Mouse (Mus musculus) right cerebral cortex, postnatal 14 days (tissue): Measurements from ENCODE around the gene Dock8.

ENCODE experiments used
- DNase-seq: peaks from one replicate; pipeline ENCODE4 v3.0.0; 2022

Gene Dock8

DNA sequence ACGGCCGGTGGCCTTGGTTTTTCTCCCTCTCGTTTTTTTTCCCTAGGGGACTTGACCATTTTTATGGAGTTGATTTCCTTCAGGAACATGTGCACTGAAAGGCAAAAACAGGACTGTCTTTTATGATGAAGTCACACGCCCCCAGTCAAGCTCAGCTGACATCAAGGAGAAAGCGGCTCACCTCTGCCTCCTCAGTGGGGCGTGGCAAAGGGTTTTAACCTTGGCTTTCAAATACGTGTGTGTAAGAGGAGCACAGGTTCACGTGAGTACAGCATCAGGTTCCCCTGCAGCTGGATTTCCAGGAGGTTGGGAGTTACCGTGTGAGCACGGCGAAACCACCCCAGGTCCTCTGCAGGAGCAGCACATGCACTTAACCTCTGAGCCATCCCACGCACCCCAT is 203.7 kb downstream of the Dock8 start:
- DNase-seq = no peak

DNA sequence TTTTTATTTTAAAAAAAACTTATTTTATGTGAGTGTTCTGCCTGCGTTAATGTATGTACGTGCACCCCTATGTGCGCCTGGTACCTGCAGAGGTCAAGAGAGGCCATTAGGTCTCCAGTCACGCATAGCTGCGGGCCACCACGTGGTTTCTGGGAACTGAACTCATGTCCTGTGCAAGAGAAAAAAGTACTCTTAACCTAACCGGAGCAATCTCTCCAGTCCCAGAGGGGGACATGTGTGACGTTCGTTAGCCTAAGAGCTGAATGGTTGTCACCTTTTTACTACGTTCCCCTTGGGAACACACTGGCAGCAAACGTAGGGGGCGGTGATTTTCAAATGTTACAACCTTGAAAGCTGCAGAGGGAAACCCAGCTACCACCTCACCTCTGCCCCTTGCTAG is 207.6 kb downstream of the Dock8 start:
- DNase-seq = no peak

DNA sequence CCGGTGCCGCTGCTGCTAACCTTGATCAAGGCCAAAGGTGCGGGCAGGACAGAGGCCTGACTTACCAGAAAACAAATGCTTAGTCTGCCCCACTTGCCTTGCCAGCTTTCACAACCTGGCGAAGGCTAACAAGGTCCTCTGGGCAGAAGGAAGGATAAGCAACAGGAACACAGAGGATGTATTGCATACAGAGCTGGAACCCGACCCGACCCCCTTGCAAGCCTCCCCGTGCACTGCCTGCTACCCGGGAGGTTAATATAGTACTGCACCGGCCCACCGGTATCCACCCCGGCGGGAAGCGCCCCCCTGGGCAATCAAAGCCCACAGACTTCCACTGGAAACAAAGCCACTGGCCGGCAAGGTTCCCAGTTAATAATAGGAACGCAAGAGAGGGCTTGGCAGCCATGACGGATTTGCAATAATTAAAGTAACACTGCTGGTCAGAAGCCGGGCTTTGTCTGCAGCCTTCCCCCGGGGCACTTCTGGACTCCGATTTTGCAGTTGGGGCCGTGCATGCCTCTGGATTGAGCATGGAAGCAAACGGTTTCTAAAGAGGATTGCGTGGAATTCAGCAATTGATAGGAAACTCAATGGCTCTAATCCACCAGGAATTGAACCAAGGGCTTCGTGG is 208.5 kb downstream of the Dock8 start:
- no peak for DNase-seq

DNA sequence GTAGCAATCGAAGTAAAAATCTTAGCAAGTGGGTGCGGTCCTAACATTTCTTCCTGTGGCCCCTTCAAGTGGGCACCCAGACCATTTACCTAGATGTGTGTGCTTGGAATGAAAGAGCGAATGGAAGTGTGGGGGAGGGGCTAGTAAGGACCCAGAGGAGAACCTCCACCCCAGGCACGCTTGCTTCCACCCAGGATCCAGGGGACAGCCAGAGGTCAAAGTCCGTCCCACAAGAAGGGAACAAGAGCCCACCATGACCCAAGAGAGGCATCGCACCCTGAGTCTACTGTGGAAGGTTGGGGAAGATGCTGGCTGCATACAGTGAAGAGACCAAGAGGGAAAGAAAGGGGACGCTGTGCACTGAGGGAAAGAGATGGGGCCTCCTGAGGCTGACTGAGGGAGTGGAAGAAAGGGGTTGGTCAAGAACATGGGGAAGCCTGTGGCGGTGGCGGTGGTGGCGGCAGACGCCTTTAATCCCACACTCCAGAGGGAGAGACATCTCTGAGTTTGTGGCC is 209.3 kb downstream of the Dock8 start:
- DNase-seq = no peak

DNA sequence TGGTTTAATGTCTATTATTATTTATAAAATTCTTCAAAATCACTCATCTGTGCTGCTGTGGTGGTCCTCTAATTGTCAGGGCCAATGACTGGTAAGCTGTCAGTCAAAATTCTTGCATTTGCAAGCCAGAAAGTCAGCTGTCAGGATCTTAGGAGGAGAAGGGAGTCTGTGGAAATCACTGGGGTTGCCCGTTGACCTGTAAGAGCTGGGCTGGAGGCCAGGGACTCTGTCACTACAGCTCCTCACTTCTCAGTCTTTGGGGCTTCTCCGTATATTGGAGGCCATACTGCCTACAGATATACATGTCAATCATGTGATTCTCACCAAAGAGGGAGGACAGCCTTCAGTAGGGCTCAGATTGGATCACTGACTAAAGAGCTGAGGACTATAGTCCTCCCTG is 221.3 kb downstream of the Dock8 start:
- DNase-seq = no peak

DNA sequence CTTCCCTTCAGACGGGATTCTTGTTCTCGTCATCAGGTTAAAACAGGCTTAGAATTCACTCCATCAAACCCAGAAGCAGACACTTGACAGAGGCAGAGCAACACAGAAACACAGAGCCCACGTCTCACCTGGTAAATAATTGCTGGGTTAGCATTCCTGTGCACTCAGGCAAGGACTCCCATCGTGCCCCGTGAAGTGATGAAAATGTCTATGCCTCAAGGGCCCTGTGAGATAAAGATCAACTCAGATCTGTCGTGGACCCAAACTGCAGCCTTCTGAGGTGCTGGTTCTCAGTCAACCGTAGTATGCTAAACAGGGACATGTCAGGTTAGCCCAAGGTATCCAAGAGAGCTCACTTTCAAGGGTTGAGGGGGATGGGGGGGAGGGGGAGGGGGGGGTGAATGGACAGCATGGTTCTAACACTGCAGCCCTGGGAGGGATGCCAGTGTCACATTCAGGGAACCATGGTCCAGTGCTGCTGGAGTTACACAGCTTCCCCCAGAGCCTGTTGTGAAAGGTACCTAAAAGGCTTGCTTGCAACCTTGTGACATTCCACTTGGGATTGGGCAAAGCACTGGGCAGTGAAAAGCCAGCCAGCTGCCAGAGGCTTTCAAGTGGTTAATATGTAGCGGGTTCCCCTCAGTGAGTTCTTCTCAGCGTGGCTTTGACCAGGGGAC is 222.8 kb downstream of the Dock8 start:
- no peak for DNase-seq

DNA sequence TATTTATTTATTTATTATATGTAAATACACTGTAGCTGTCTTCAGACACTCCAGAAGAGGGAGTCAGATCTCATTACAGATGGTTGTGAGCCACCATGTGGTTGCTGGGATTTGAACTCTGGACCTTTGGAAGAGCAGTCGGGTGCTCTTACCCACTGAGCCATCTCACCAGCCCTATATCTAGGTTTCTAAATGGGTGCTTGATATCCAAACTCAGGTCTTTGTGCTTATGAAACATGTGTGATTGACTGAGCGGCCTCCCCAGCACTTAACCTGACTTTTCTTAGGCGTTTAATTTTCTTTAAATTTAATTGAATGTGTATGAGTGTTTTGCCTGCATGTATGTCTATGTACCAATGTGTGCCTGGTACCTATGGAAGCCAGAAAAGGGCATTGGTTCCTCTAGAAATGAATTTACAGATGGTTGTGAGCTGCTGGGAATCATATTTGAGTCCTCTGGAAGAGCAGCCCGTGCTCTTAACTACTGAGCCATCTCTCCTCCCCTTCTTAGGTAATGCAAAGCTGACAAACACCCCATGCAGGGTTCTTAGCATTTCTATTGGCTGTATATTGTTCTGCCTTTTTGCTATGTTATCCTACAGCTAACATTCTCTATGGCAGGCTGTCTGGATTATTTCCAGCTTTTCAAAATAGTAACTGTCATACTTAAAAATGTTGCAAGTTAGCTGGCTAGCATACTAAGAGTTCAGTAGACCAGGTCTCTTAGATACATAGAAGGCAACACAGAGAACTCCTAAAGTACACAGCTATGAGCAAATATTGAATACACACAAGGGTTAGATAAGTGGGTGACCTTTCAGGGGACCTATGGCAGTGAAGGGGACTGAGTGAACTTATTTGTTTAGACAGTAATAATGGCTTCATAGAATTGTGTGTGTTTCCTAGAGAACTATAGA is 231.0 kb downstream of the Dock8 start:
- DNase-seq = no peak

DNA sequence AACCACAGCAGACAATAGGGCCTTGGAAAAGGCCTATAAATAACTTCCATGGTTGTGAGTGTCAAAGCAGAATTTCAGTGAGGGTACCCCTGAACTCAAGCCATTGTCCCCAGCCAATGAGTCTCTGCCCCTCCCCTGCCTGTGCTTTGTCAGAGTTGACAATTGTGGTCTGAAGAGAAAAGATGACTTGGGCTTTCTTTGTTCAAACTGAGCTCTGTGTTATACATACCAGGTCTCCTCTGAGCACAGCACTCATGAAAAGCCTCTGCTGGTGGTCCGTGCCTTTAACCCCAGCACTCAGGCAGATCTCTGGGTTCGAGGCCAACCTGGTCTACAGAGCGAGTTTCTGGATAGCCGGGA is 231.6 kb downstream of the Dock8 start:
- no peak for DNase-seq

DNA sequence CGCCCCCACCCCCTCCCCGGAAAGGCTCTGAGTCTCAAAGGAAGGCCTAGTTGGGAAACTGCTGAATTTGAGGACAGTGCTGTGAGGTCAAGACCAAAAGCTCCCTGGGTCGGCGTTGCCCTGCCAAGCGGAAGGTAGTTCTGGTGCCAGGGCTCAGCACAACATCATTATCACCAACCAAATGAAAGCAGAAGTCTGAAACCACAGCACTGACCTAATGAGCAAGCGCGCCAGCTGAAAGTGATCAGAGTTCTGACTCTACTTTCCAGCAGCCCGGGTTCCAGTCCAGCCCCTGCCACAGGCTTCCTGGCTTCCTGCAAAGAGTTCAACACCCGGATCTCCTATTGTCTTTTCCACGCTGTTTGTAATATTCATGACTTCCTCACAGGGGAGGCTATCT is 232.7 kb downstream of the Dock8 start:
- DNase-seq = no peak

DNA sequence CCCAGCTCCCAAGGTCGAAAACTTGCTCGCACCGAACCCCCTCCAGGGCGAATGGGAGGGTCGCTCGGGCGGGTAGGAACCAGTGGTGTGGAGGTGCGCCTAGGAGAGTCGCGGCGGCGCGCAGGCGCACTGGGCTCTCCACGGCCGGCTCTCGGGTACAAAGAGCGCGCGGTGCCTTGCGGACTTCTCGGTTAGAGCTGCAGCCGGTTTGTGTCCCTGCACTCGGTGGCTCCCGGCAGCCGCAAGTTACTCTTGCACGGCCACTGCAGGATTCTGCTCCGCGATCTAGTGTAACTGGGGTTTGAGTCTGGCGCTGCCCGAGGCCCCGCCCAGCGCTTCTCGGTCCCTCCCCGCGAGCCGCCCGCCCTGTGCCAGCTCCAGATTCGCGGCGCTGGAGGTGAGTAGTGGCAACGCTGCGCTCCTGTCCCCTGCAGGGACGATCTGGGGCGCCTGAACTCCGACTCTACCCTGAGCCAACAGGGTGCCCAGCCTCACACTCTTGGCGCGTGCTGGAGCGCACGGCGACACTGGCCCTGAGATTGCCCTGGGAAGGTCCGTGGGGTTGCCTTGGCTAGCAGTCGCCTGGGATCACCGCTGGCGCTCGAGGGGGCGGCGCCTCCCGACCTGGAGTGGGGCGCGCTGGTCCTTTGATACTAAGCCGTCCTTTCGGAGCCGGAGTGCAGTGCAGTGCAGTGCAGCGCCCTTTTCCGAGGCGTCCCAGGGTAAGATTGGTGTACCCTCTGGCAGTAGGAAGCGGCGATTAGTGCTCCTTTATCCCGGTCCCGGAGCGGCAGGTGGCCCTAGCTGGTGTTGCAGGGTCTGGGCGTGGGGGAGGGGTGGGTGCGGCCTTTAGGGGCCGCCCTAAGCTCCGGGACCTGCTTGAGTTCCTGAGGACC is 237.5 kb downstream of the Dock8 start, which contains the start of gene Kank1:
Gene Kank1, plus strand, starts transcription at position 380 of the 896 bp plus-strand sequence.
- DNase-seq = peak; percentile 37

DNA sequence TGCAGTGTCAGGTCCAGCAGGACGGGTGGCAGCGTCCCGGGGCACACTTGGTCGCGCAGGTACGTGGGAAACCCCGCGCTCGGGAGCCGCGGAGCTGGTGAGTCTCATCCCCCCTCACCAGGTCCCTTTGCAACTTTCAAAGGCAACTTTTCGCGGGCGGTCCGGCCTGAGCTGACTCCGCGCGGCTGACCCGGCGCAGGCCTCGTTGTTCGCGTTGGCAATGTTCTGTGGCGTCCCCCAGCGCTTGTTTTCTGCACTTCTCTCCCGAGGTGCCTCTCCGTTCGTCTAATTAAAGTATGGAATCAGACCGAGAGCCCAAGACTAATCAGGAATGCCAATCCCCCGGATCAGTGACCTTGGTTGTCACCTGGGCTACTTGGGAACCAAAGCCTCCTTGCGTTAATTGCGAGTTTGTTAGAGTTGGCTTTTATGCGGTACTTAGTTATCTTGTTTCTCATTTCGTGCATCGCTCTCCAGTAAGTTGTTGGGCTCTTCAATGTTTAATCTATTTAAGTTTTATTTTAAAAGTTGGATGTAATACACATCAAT is 238.2 kb downstream of the Dock8 start:
- peak; percentile 27 for DNase-seq

DNA sequence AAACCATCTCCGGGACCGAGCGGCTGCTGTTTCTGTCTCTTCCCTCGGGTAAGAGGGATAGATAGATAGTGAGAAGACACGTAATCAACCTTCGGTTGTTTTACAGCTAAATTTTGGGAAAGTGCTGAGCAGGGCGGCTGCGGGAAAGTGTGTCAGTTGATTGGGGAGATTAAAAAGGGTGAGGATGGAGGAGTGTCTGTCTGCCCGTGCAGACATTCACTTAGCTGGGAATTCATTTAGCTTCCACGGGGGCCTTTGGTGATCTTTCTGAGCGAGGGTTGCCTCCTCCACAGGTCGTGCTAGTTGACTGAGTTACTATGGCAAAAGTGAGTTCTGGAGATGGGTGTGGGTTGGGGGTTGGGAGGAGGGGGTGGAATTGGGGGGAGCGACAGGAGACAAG is 238.8 kb downstream of the Dock8 start:
- DNase-seq = no peak

DNA sequence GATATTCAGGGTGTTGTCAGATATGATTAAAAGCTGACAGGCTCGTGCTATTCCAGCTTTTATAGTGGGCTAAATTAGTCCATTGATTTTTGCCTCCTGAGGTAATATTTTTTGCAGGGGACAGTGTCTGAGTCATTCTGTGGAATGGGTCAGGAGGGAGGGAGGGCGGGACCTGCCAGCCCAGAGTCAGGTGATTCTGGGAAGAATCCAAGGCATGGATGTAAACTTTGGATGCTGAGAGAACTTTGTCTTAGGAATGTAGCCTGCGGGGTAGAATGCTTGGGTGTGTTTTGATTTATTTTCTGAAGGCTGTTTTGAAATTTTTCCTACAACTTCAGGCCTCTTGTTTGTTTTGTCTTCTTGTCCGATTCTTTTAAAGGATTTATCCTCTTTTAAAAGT is 244.2 kb downstream of the Dock8 start:
- DNase-seq = no peak

DNA sequence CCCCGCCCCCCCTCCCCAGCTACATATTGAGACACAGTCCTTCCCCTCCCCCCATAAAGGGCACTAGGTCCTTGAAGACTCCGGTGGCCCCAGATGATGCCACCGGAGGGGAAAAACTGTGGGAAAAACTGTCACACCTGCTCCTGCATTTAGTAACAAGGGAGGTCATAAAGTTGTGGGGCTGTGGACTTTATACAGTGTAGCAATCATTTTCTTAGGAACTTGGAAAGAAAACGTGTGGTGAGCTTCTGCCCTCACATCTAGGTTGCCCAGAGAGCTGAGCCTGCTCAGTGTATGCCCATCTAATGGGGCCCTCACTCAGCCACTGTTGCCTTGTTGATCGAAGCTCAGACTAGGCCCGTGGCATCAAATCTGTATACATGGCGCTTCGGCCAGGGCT is 246.7 kb downstream of the Dock8 start:
- DNase-seq = no peak

DNA sequence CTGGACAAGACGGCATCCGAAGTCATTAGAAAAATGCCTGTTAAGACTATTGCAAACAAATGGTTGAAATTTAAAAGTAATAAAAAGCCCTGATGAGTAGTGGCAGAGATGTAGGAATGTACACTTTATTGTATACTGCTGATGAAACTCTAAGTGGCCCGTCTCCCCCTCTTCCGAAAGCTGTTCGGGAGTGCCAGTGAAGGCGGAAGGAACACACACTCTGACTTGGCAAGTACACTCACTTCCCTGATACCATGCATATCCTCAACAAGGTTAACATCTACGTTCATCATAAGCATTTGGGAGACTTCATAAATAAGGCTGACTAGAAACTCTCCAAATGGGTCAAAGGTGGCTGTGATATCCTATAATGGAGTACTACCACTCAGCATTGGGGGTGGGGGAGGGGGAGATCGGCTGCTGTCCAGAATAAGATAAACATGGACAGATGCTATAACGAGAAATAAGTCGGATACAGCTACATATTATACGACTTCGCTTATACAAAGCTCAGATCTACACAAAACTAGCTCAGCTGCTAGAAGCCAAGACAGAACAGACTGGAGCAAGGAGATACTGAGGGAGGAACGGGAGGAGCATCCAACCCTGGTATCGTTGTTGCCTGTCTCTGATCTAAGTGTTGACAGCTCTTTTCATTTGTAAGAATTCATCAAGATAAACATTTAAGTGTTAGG is 248.7 kb downstream of the Dock8 start:
- DNase-seq = no peak

DNA sequence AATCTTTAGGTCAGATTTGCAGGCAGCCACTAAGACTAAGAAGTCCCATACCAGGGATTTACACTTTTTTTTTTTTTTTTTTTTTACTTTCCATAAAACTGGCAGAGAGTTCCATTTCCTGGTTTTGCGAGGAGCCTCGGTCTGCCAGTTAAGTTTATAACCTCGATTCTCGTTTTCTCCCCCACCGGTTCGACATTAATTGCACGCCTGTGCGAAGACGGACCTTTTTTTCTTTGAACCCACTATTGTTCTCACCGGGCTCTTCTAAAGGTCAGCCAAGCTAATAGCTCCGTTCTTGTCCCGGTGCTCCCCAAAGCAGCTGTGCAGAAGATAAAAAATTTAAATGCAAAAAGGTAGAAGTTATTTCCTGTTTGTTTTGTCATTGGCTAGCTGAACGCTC is 249.9 kb downstream of the Dock8 start:
- no peak for DNase-seq

DNA sequence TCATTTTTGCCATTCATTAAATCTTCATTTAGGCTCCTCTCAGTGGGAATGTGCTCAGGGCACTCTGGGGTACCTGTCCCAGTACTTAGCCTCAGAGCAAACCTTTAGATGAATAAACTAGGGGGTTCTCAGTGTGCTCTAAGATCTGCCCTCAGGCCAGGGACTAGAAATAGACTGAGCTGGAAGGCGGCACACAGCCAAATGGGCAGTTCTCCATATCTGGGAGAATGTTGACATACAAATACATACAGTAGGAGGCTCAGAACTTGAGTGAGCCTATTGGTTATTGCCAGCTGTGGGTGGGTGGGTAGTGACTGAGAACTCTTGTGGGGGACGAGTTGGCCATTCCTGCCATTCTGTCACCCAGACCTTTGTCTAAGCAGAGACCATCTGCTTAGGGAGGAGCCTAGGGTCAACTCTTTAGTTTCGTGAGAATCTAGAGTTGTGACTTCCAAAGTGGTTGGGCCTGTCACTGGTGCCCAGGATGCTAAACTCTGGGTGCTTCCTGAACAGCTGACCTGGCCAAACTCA is 252.3 kb downstream of the Dock8 start:
- DNase-seq = no peak
